Mouse (Mus musculus) MEL (cell line): ENCODE measurements around the gene Wfdc2. TPM values are rescaled to one million over a fixed set of nuclear protein-coding genes. Genes with fewer than 3 reads are reported as not detected.

ENCODE experiments used
- DNase-seq: peaks from one replicate; pipeline ENCODE4 v3.0.0; 2011; ENCODE audit warnings: low read depth, low spot score
- H3K27ac ChIP-seq: 2 replicates; pipeline ENCODE4 v1.5.1; 2012; ENCODE audit warnings: low read depth, mild to moderate bottlenecking, control low read depth, low read length, moderate library complexity; ENCODE audit not compliant: control insufficient read depth
- H3K27me3 ChIP-seq, 2 experiments: fragments of 150-350 bp in 1 of 2; sonication (generic) in 1 of 2; 2 replicates each; pipeline ENCODE4 v1.6.1; 2012; ENCODE audit warnings: low read length in 2 of 2, mild to moderate bottlenecking in 2 of 2, improper control_type of control experiment in 1 of 2, moderate library complexity in 1 of 2; ENCODE audit not compliant: insufficient read depth in 2 of 2, control insufficient read depth in 1 of 2
- H3K36me3 ChIP-seq, 2 experiments: 2 replicates each; pipeline ENCODE4 v1.6.1; 2012 to 2014; ENCODE audit warnings: low read length in 2 of 2, improper control_type of control experiment in 1 of 2, inconsistent platforms in 1 of 2, mild to moderate bottlenecking in 1 of 2; ENCODE audit not compliant: insufficient read depth in 2 of 2, control insufficient read depth in 1 of 2
- H3K4me1 ChIP-seq, 2 experiments: fragments of 150-350 bp in 1 of 2; sonication (generic) in 1 of 2; 2 replicates each; pipeline ENCODE4 v1.6.1; 2012; ENCODE audit warnings: low read length in 2 of 2, improper control_type of control experiment in 1 of 2, mild to moderate bottlenecking in 1 of 2; ENCODE audit not compliant: insufficient read depth in 2 of 2, control insufficient read depth in 1 of 2
- H3K4me3 ChIP-seq, 2 experiments: fragments of 150-350 bp in 1 of 2; sonication (generic) in 1 of 2; 2 replicates each; pipeline ENCODE4 v1.5.1; 2012; ENCODE audit warnings: low read depth in 2 of 2, low read length in 2 of 2, mild to moderate bottlenecking in 2 of 2, moderate library complexity in 2 of 2, control low read depth in 1 of 2, improper control_type of control experiment in 1 of 2; ENCODE audit not compliant: control insufficient read depth in 1 of 2, insufficient read depth in 1 of 2
- H3K79me2 ChIP-seq: 2 replicates; pipeline ENCODE4 v1.6.1; 2012; ENCODE audit warnings: mild to moderate bottlenecking, low read length, moderate library complexity; ENCODE audit not compliant: control insufficient read depth, poor library complexity, insufficient read depth
- H3K9ac ChIP-seq: 2 replicates; pipeline ENCODE4 v1.6.1; 2012; ENCODE audit warnings: low read depth, mild to moderate bottlenecking, control low read depth, low read length, moderate library complexity; ENCODE audit not compliant: control insufficient read depth, poor library complexity, severe bottlenecking
- H3K9me3 ChIP-seq: fragments of 150-350 bp; sonication (generic); replicated peaks from 2 replicates; pipeline ENCODE4 v1.6.1; 2012; ENCODE audit warnings: mild to moderate bottlenecking, low read length, improper control_type of control experiment, moderate library complexity; ENCODE audit not compliant: insufficient read depth
- BHLHE40 ChIP-seq: IDR thresholded peaks from 2 replicates; pipeline ENCODE4 v1.6.1; 2012; ENCODE audit warnings: low read depth, mild to moderate bottlenecking, inconsistent platforms, low read length, improper control_type of control experiment, borderline replicate concordance
- CHD1 ChIP-seq: IDR thresholded peaks from 2 replicates; pipeline ENCODE4 v1.6.1; 2012; ENCODE audit warnings: low read depth, mild to moderate bottlenecking, inconsistent platforms, low read length, improper control_type of control experiment
- CTCF ChIP-seq, 3 experiments: IDR thresholded peaks in 2 of 3; conservative IDR thresholded peaks in 1 of 3; 2 replicates each; pipeline ENCODE4 v1.5.1; 2011 to 2012; ENCODE audit warnings: low read length in 3 of 3, low read depth in 2 of 3, mild to moderate bottlenecking in 2 of 3, improper control_type of control experiment in 1 of 3, inconsistent platforms in 1 of 3, mixed read lengths in 1 of 3, moderate library complexity in 1 of 3; ENCODE audit not compliant: control insufficient read depth in 1 of 3, insufficient read depth in 1 of 3, poor library complexity in 1 of 3, severe bottlenecking in 1 of 3
- E2F4 ChIP-seq: IDR thresholded peaks from 2 replicates; pipeline ENCODE4 v1.6.1; 2011; ENCODE audit warnings: low read depth, low read length, improper control_type of control experiment, borderline replicate concordance
- GABPA ChIP-seq: IDR thresholded peaks from 2 replicates; pipeline ENCODE4 v1.6.1; 2012; ENCODE audit warnings: low read depth, mild to moderate bottlenecking, inconsistent platforms, low read length, improper control_type of control experiment, moderate library complexity
- GATA1 ChIP-seq: IDR thresholded peaks from 2 replicates; pipeline ENCODE4 v1.6.1; 2011; ENCODE audit warnings: low read depth, low read length, improper control_type of control experiment
- JUND ChIP-seq: IDR thresholded peaks from 2 replicates; pipeline ENCODE4 v1.6.1; 2011; ENCODE audit warnings: low read depth, mild to moderate bottlenecking, improper control_type of control experiment, low read length
- KAT2A ChIP-seq: conservative IDR thresholded peaks from 2 replicates; pipeline ENCODE4 v1.6.1; 2012; ENCODE audit warnings: low read depth, low read length, improper control_type of control experiment, inconsistent platforms
- MAX ChIP-seq: IDR thresholded peaks from 2 replicates; pipeline ENCODE4 v1.6.1; 2011; ENCODE audit warnings: low read length, improper control_type of control experiment
- MEF2A ChIP-seq: IDR thresholded peaks from 2 replicates; pipeline ENCODE4 v1.6.1; 2014; ENCODE audit warnings: low read depth, mild to moderate bottlenecking, inconsistent platforms, low read length, improper control_type of control experiment; ENCODE audit not compliant: poor library complexity, insufficient replicate concordance, severe bottlenecking; ENCODE audit errors: extremely low read depth
- MYB ChIP-seq: IDR thresholded peaks from 2 replicates; pipeline ENCODE4 v1.6.1; 2011; ENCODE audit warnings: mild to moderate bottlenecking, low read depth, low read length, improper control_type of control experiment
- MYC ChIP-seq: IDR thresholded peaks from 2 replicates; pipeline ENCODE4 v1.6.1; 2011; ENCODE audit warnings: low read depth, mild to moderate bottlenecking, low read length, improper control_type of control experiment, moderate library complexity
- NELFE ChIP-seq: IDR thresholded peaks from 2 replicates; pipeline ENCODE4 v1.6.1; 2011; ENCODE audit warnings: low read depth, low read length, improper control_type of control experiment
- NRF1 ChIP-seq: IDR thresholded peaks from 2 replicates; pipeline ENCODE4 v1.6.1; 2014; ENCODE audit warnings: low read depth, mild to moderate bottlenecking, inconsistent platforms, low read length, improper control_type of control experiment, moderate library complexity; ENCODE audit not compliant: poor library complexity, insufficient read depth, severe bottlenecking
- POLR2AphosphoS2 ChIP-seq: IDR thresholded peaks from 2 replicates; pipeline ENCODE4 v1.6.1; 2011; ENCODE audit warnings: low read length, improper control_type of control experiment
- POLR2AphosphoS5 ChIP-seq: IDR thresholded peaks from 2 replicates; pipeline ENCODE4 v1.6.1; 2012; ENCODE audit warnings: low read depth, borderline replicate concordance, mild to moderate bottlenecking, inconsistent platforms, low read length, moderate library complexity, mixed read lengths
- RAD21 ChIP-seq: IDR thresholded peaks from 2 replicates; pipeline ENCODE4 v1.6.1; 2011; ENCODE audit warnings: mild to moderate bottlenecking, low read depth, low read length, improper control_type of control experiment
- SMC3 ChIP-seq: IDR thresholded peaks from 2 replicates; pipeline ENCODE4 v1.6.1; 2011; ENCODE audit warnings: low read depth, low read length, improper control_type of control experiment
- TAL1 ChIP-seq: IDR thresholded peaks from 2 replicates; pipeline ENCODE4 v1.6.1; 2012; ENCODE audit warnings: mild to moderate bottlenecking, inconsistent platforms, low read length, moderate library complexity, mixed read lengths
- TBP ChIP-seq: IDR thresholded peaks from 2 replicates; pipeline ENCODE4 v1.8.0; 2011; ENCODE audit warnings: low read depth, low read length, improper control_type of control experiment
- UBTF ChIP-seq: IDR thresholded peaks from 2 replicates; pipeline ENCODE4 v1.6.1; 2012; ENCODE audit warnings: low read depth, mild to moderate bottlenecking, inconsistent platforms, low read length, improper control_type of control experiment, moderate library complexity, borderline replicate concordance; ENCODE audit not compliant: insufficient read depth
- USF1 ChIP-seq: IDR thresholded peaks from 2 replicates; pipeline ENCODE4 v1.6.1; 2014; ENCODE audit warnings: low read depth, mild to moderate bottlenecking, inconsistent platforms, low read length, improper control_type of control experiment, moderate library complexity
- USF2 ChIP-seq, 2 experiments: IDR thresholded peaks; 2 replicates each; pipeline ENCODE4 v1.6.1; 2011 to 2012; ENCODE audit warnings: improper control_type of control experiment in 2 of 2, low read length in 2 of 2, borderline replicate concordance in 1 of 2, inconsistent platforms in 1 of 2, low read depth in 1 of 2, mild to moderate bottlenecking in 1 of 2; ENCODE audit not compliant: insufficient read depth in 1 of 2
- ZKSCAN1 ChIP-seq: IDR thresholded peaks from 2 replicates; pipeline ENCODE4 v1.6.1; 2012; ENCODE audit warnings: low read depth, mild to moderate bottlenecking, inconsistent platforms, low read length, improper control_type of control experiment, moderate library complexity
- ZMIZ1 ChIP-seq: IDR thresholded peaks from 2 replicates; pipeline ENCODE4 v1.6.1; 2012; ENCODE audit warnings: low read depth, mild to moderate bottlenecking, inconsistent platforms, low read length, improper control_type of control experiment, moderate library complexity
- ZNF384 ChIP-seq: IDR thresholded peaks from 2 replicates; pipeline ENCODE4 v1.6.1; 2012; ENCODE audit warnings: low read depth, mild to moderate bottlenecking, inconsistent platforms, low read length, improper control_type of control experiment
- polyA plus RNA-seq, 2 experiments: library from polyadenylated mRNA; stranded (reverse) in 1 of 2; unstranded in 1 of 2; fragments of >175 nt in 1 of 2; fragments of >200 nt in 1 of 2; gene quantifications; 2 replicates each; pipeline versions ENCODE4 v1.2.1 to v1.2.4; 2012; ENCODE audit warnings: low replicate concordance in 2 of 2, low read depth in 1 of 2; ENCODE audit not compliant: insufficient read length in 2 of 2, insufficient read depth in 1 of 2, missing spikeins in 1 of 2
- total RNA-seq: library from RNA; depleted of rRNA; stranded (reverse); fragments of 300-350 nt; gene quantifications from 2 replicates; pipeline ENCODE4 v1.2.3, GENCODE M21; 2012

Gene Wfdc2
- total and polyA plus RNA-seq, 3 experiments: not detected

DNA sequence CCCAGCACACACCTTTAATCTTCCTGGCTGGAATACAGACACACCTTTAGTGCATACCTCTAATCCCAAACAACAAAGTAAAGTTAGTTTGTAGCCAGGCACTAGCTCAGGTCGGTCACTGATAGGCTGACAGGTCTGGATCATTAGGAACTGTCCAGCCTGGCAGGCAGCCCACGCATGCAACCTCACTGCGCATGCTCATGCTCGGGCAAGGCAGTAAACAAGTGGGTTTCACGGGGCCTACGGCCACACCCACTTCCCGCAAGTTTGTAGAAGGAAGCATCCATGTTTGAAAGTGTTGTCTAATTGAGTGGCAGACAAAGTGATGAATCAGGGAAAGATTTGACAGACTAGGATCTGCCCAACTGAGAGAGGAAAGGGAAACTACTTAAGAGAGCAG lies 19.6 kb upstream of the Wfdc2 start:
- no peak overlapping the region for H3K27ac ChIP-seq
- no peaks in the 10 kb centered on the region for H3K79me2 ChIP-seq
- DNase-seq: no peak
- H3K4me1 ChIP-seq: no peaks in the 10 kb centered on the region
- H3K36me3 ChIP-seq: no peaks in the 10 kb centered on the region
- peaks cover 3% of the 10 kb centered on the region in 2 experiments; a peak in 3 of 4 replicates for H3K27me3 ChIP-seq
- TF ChIP-seq CTCF (IDR thresholded peaks at IDR 0.05 in 2 of 3, conservative IDR thresholded peaks at IDR 0.05 in 1 of 3; ENCODE audit: control insufficient read depth in 1 of 3, insufficient read depth in 1 of 3, low read depth in 2 of 3, low read length in 3 of 3, poor library complexity in 1 of 3, severe bottlenecking in 1 of 3) (no peak), KAT2A (no peak), E2F4 (no peak), GABPA (no peak), USF1 (no peak), ZMIZ1 (no peak), NELFE (no peak), TBP (no peak), POLR2AphosphoS5 (no peak), BHLHE40 (no peak), NRF1 (no peak), MEF2A (no peak), ZKSCAN1 (no peak), MYC (no peak), USF2 (IDR thresholded peaks at IDR 0.05; ENCODE audit: borderline replicate concordance in 1 of 2, insufficient read depth in 1 of 2, low read depth in 1 of 2, low read length in 2 of 2) (no peak), ZNF384 (no peak), TAL1 (no peak), SMC3 (no peak), UBTF (no peak), CHD1 (no peak)
- H3K9me3 ChIP-seq: no peaks in the 10 kb centered on the region
- no peak overlapping the region for H3K4me3 ChIP-seq
- H3K9ac ChIP-seq: no peak overlapping the region

DNA sequence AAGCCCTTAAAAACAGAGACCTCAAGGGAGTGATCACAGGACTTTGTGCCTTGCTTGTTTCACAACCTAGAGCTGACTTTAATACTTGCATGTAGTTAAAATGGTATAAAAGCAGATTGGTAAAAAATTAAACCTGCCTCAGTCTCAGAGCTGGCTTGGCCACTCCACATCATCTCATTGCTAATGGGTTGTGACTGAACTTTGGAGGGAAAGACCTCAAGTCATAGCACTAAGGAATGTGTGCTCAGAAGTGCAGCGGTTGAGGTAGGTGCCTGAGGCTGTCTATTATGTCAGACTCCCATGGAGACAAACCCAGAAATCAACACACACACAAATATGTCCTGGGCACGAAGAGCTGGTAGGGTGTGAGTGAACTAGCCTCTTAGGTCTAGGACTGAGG lies 18.5 kb upstream of the Wfdc2 start:
- Histone ChIP-seq H3K36me3 (no peaks in the 10 kb centered on the region), H3K4me1 (no peaks in the 10 kb centered on the region), H3K79me2 (no peaks in the 10 kb centered on the region), H3K27ac (no peak overlapping the region), H3K9ac (no peak overlapping the region), H3K9me3 (no peaks in the 10 kb centered on the region), H3K27me3 (peaks cover 3% of the 10 kb centered on the region in 2 experiments; a peak in 3 of 4 replicates), H3K4me3 (no peak overlapping the region)
- no peak for DNase-seq
- TF ChIP-seq MYC (no peak), POLR2AphosphoS5 (no peak), ZMIZ1 (no peak), RAD21 (no peak), POLR2AphosphoS2 (no peak), JUND (no peak), MEF2A (no peak), NRF1 (no peak), GATA1 (no peak), ZNF384 (no peak), TBP (no peak), MAX (no peak), MYB (no peak), CTCF (IDR thresholded peaks at IDR 0.05 in 2 of 3, conservative IDR thresholded peaks at IDR 0.05 in 1 of 3; ENCODE audit: control insufficient read depth in 1 of 3, insufficient read depth in 1 of 3, low read depth in 2 of 3, low read length in 3 of 3, poor library complexity in 1 of 3, severe bottlenecking in 1 of 3) (no peak)
